Mouse (Mus musculus) erythroblast, embryonic 14.5 days (primary cell): Measurements from ENCODE around the gene Colca2. TPM values are rescaled to one million over a fixed set of nuclear protein-coding genes. Genes with fewer than 3 reads are reported as not detected.

ENCODE experiments used
- H3K27me3 ChIP-seq: 2 replicates; pipeline ENCODE4 v1.6.1; 2012; ENCODE audit warnings: inconsistent platforms; ENCODE audit not compliant: control insufficient read depth
- H3K36me3 ChIP-seq: 2 replicates; pipeline ENCODE4 v1.6.1; 2012; ENCODE audit warnings: mild to moderate bottlenecking, inconsistent platforms; ENCODE audit not compliant: control insufficient read depth
- H3K4me1 ChIP-seq: 2 replicates; pipeline ENCODE4 v1.6.1; 2012; ENCODE audit warnings: inconsistent platforms; ENCODE audit not compliant: control insufficient read depth
- H3K4me3 ChIP-seq: replicated peaks from 2 replicates; pipeline ENCODE3; 2012; ENCODE audit warnings: moderate library complexity, mild to moderate bottlenecking, inconsistent platforms
- H3K9me3 ChIP-seq: 2 replicates; pipeline ENCODE4 v1.6.1; 2012; ENCODE audit warnings: low read length, inconsistent platforms, mixed read lengths; ENCODE audit not compliant: control insufficient read depth
- GATA1 ChIP-seq: IDR thresholded peaks from 2 replicates; pipeline ENCODE4 v1.6.1; 2012; ENCODE audit warnings: low read length, inconsistent platforms, mixed read lengths
- TAL1 ChIP-seq: IDR thresholded peaks from 3 replicates; pipeline ENCODE4 v1.6.1; 2012; ENCODE audit warnings: low read length, inconsistent platforms, mixed read lengths
- polyA plus RNA-seq: library from polyadenylated mRNA; stranded (reverse); fragments of >175 nt; gene quantifications from 2 replicates; pipeline ENCODE4 v1.2.3, GENCODE M21; 2012

Gene Colca2
- polyA plus RNA-seq, 1 experiment = not detected

GRCm38 (mm10) chr9:51312554-51313317, 34.4 kb upstream of the Colca2 start:
- no peaks in the 10 kb centered on the region for H3K36me3 ChIP-seq
- H3K4me3 ChIP-seq = no peak overlapping the region
- TF ChIP-seq GATA1 (no peak), TAL1 (no peak)
- H3K9me3 ChIP-seq = no peaks in the 10 kb centered on the region
- H3K4me1 ChIP-seq = peaks cover 14% of the 10 kb centered on the region
- H3K27me3 ChIP-seq = no peaks in the 10 kb centered on the region

- Histone ChIP-seq H3K9me3 (no peaks in the 10 kb centered on the region), H3K36me3 (no peaks in the 10 kb centered on the region), H3K27me3 (no peaks in the 10 kb centered on the region), H3K4me1 (peaks cover 8% of the 10 kb centered on the region), H3K4me3 (no peak overlapping the region)
- TF ChIP-seq TAL1 (no peak), GATA1 (no peak)
These were observed 32.1 kb upstream of the Colca2 start for GRCm38 (mm10) chr9:51310515-51310914.

GRCm38 (mm10) chr9:51306351-51306750, 28.0 kb upstream of the Colca2 start:
- Histone ChIP-seq H3K9me3 (no peaks in the 10 kb centered on the region), H3K36me3 (no peaks in the 10 kb centered on the region), H3K4me3 (no peak overlapping the region), H3K27me3 (no peaks in the 10 kb centered on the region), H3K4me1 (0 out of 2 replicates have a peak, but pooled peaks cover 2% of the 10 kb centered on the region)
- TF ChIP-seq TAL1 (no peak), GATA1 (no peak)

GRCm38 (mm10) chr9:51305146-51305545, 26.8 kb upstream of the Colca2 start:
- TF ChIP-seq GATA1 (no peak), TAL1 (no peak)
- no peaks in the 10 kb centered on the region for H3K36me3 ChIP-seq
- H3K4me1 ChIP-seq = no peaks in the 10 kb centered on the region
- no peaks in the 10 kb centered on the region for H3K27me3 ChIP-seq
- H3K4me3 ChIP-seq = no peak overlapping the region
- no peaks in the 10 kb centered on the region for H3K9me3 ChIP-seq

GRCm38 (mm10) chr9:51303980-51304379, 25.6 kb upstream of the Colca2 start:
- Histone ChIP-seq H3K27me3 (no peaks in the 10 kb centered on the region), H3K4me1 (no peaks in the 10 kb centered on the region), H3K9me3 (no peaks in the 10 kb centered on the region), H3K4me3 (no peak overlapping the region), H3K36me3 (no peaks in the 10 kb centered on the region)
- TF ChIP-seq GATA1 (no peak), TAL1 (no peak)

- TF ChIP-seq GATA1 (no peak), TAL1 (no peak)
- Histone ChIP-seq H3K36me3 (no peaks in the 10 kb centered on the region), H3K27me3 (no peaks in the 10 kb centered on the region), H3K4me1 (no peaks in the 10 kb centered on the region), H3K4me3 (no peak overlapping the region), H3K9me3 (no peaks in the 10 kb centered on the region)
These were observed 15.2 kb upstream of the Colca2 start for GRCm38 (mm10) chr9:51293541-51293940.

DNA sequence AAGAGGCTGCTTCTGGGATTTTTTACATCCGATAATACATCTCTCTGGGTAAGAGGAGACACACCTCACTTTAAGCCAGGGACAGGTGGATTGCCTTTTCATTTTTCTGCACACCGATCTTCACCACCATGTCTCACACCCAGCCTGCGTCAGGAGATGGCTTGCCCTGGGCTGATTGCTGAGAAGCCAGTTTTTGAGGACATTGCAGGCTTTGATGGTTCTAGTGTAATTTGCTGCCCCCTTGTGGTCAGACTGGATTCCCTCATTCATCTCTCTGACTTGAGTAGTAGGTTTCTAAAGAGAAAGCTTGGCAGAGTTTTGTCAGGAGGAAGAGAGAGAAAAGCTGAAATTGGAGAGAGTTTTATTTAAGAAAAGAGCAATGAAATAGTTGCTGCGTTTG, 14.3 kb upstream of the Colca2 start:
- Histone ChIP-seq H3K36me3 (no peaks in the 10 kb centered on the region), H3K4me1 (no peaks in the 10 kb centered on the region), H3K27me3 (no peaks in the 10 kb centered on the region), H3K4me3 (no peak overlapping the region), H3K9me3 (no peaks in the 10 kb centered on the region)
- no peak for TF ChIP-seq TAL1
- no peak for TF ChIP-seq GATA1

- Histone ChIP-seq H3K4me1 (no peaks in the 10 kb centered on the region), H3K9me3 (no peaks in the 10 kb centered on the region), H3K36me3 (no peaks in the 10 kb centered on the region), H3K4me3 (no peak overlapping the region), H3K27me3 (no peaks in the 10 kb centered on the region)
- TF ChIP-seq GATA1 (no peak), TAL1 (no peak)
These were observed 12.6 kb upstream of the Colca2 start for GRCm38 (mm10) chr9:51290980-51291379.

- Histone ChIP-seq H3K4me3 (no peak overlapping the region), H3K9me3 (no peaks in the 10 kb centered on the region), H3K27me3 (peaks cover under 1% of the 10 kb centered on the region; the same call in 1 of the 2 replicates), H3K36me3 (no peaks in the 10 kb centered on the region), H3K4me1 (no peaks in the 10 kb centered on the region)
- no peak for TF ChIP-seq TAL1
- TF ChIP-seq GATA1 = no peak
These were observed 7.7 kb upstream of the Colca2 start for GRCm38 (mm10) chr9:51286079-51286478.
